Mouse (Mus musculus) spleen, adult 2 months (tissue): ENCODE results near the gene Baz1a. TPM values are rescaled to one million over a fixed set of nuclear protein-coding genes. Genes with fewer than 3 reads are reported as not detected.

Experiments
- DNase-seq, 2 experiments: peaks; one replicate each; pipeline versions ENCODE4 v3.0.0 to v3.0.0-alpha.2; 2012 to 2021; ENCODE audit warnings: low spot score in 2 of 2, low read depth in 1 of 2
- H3K27ac ChIP-seq: fragments of 200-500 bp; 2 replicates; pipeline ENCODE4 v1.5.1; 2012; ENCODE audit warnings: low read length, inconsistent platforms; ENCODE audit not compliant: insufficient read depth
- H3K27me3 ChIP-seq: fragments of 200-500 bp; 2 replicates; pipeline ENCODE4 v1.6.1; 2012; ENCODE audit warnings: mild to moderate bottlenecking, moderate library complexity, low read length, inconsistent platforms; ENCODE audit not compliant: control insufficient read depth, insufficient read depth
- H3K36me3 ChIP-seq: fragments of 200-500 bp; 2 replicates; pipeline ENCODE4 v1.6.1; 2012; ENCODE audit warnings: mild to moderate bottlenecking, low read length, inconsistent platforms; ENCODE audit not compliant: control insufficient read depth, insufficient read depth
- H3K4me1 ChIP-seq: fragments of 200-500 bp; 2 replicates; pipeline ENCODE4 v1.6.1; 2011; ENCODE audit warnings: inconsistent platforms; ENCODE audit not compliant: control insufficient read depth, insufficient read depth, insufficient read length
- H3K4me3 ChIP-seq: fragments of 200-500 bp; 2 replicates; pipeline ENCODE4 v1.5.1; 2011; ENCODE audit warnings: mild to moderate bottlenecking, inconsistent platforms; ENCODE audit not compliant: insufficient read depth, insufficient read length; ENCODE audit errors: extremely low read depth
- CTCF ChIP-seq: fragments of 200-500 bp; IDR thresholded peaks from 2 replicates; pipeline ENCODE4 v1.5.1; 2011; ENCODE audit warnings: mild to moderate bottlenecking, inconsistent platforms; ENCODE audit not compliant: insufficient read depth, insufficient read length, insufficient replicate concordance; ENCODE audit errors: extremely low read depth
- POLR2A ChIP-seq: fragments of 200-500 bp; IDR thresholded peaks from 2 replicates; pipeline ENCODE4 v1.6.1; 2011; ENCODE audit warnings: low read depth, low read length, inconsistent platforms
- WGBS: fragments of 180-500 bp; shearing (Covaris S2); methylation state at CpG from one replicate; pipeline ENCODE4 v1.1.7; 2018; 5-methylcytosine and 5-hydroxymethylcytosine counted together
- polyA plus RNA-seq: library from polyadenylated mRNA; depleted of rRNA; stranded (reverse); fragments of >200 nt; gene quantifications from 2 replicates; pipeline ENCODE4 v1.2.3, GENCODE M21; 2012

Gene Baz1a
- polyA plus RNA-seq, 1 experiment: 8.1 TPM

DNA sequence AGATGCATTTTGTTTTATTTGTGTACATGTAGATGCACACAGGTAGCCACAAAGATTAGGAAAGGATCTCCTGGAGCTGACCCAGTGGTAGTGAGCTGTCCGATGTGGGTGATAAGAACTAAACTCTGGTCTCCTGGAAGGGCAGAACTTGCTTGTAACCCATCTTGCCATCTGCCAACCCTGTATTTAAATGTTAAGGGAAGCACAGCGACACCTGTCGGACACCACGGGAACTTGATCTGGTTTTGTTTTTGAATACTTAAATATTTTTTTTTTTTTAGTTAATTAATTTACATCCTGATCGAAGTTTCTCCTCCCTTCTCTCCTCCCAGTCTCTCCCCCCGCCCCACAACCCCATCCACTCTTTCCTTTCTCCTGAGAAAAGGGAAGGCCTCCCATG is 134.5 kb downstream of the Baz1a start:
- Histone ChIP-seq H3K36me3 (no peaks in the 10 kb centered on the region), H3K4me3 (no peak overlapping the region), H3K27me3 (no peaks in the 10 kb centered on the region), H3K27ac (no peak overlapping the region), H3K4me1 (no peaks in the 10 kb centered on the region)
- TF ChIP-seq POLR2A (no peak), CTCF (peak; percentile 39; the same call in 1 of the 2 replicates)
- peak; percentile 51 to 63 for DNase-seq
- 10% methylated on average over 6 of the region's 6 CpGs for WGBS

DNA sequence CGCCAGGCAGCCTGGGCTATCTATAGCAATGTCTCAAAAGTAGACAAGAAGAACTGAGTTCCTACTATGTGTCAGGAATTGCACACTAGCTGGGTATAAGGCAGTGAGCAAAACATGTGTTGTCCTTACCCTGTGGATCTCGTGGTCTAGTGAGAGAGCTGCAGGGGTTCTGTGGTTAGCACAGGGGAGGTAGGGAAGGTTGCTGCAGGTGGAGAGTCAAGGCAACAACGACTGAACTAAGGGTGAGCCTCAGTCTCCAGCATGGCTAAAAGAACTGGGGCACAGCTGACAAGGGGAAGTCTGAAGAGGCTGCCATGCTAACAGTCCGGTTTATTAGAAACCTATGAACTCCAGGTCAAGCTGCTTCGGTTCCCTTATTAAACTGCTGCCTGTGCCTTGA is 134.9 kb downstream of the Baz1a start:
- no peak for DNase-seq
- no peaks in the 10 kb centered on the region for H3K36me3 ChIP-seq
- TF ChIP-seq POLR2A (no peak), CTCF (no peak)
- no peaks in the 10 kb centered on the region for H3K4me1 ChIP-seq
- H3K4me3 ChIP-seq: no peak overlapping the region
- WGBS: 43% methylated on average over 5 of the region's 5 CpGs
- no peak overlapping the region for H3K27ac ChIP-seq
- no peaks in the 10 kb centered on the region for H3K27me3 ChIP-seq

DNA sequence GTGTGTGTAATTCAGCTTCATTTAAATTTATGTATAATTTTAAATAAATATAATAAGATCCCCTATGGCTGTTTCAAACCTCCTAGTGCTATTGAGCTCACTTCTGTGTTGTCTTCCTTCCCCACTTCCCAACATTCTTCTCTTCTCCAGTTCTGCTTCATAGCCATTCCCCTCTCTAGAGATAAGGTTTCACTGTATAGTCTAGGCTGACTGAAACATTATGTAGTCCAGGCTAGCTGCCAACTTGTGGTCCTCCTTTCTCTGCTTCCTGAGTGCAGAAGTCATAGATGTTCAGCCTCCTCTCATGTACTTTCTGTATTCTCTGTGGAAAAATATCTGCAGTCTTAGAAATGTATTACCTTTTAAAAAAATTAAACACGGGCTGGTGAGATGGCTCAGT is 136.3 kb downstream of the Baz1a start:
- no peaks in the 10 kb centered on the region for H3K27me3 ChIP-seq
- no peak for DNase-seq
- H3K4me1 ChIP-seq: no peaks in the 10 kb centered on the region
- no peak for TF ChIP-seq CTCF
- no peak for TF ChIP-seq POLR2A
- H3K27ac ChIP-seq: no peak overlapping the region
- 85% methylated on average over 1 of the region's 1 CpGs for WGBS
- no peak overlapping the region for H3K4me3 ChIP-seq
- H3K36me3 ChIP-seq: no peaks in the 10 kb centered on the region

DNA sequence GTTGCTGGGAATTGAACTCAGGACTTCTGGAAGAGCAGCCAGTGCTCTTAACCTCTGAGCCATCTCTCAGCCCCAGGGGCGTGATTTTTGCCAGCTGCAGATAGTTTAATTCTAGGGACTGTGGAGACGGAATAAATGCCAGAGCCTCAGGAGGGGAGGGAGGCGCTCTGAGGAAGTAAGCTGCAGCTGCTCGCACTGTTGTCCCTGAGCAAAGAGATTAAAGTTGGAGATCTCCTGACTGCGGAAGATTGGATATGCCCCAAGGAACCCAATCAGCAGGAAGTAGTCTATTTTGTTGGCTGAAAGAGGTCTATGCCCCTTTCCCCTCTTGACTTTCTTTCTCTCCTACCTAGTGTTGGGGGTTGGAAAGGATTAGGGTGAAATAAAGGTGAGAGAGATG is 137.3 kb downstream of the Baz1a start:
- DNase-seq: no peak
- Histone ChIP-seq H3K27me3 (no peaks in the 10 kb centered on the region), H3K4me3 (no peak overlapping the region), H3K27ac (no peak overlapping the region), H3K36me3 (no peaks in the 10 kb centered on the region), H3K4me1 (no peaks in the 10 kb centered on the region)
- WGBS: 81% methylated on average over 5 of the region's 5 CpGs
- no peak for TF ChIP-seq CTCF
- TF ChIP-seq POLR2A: no peak

DNA sequence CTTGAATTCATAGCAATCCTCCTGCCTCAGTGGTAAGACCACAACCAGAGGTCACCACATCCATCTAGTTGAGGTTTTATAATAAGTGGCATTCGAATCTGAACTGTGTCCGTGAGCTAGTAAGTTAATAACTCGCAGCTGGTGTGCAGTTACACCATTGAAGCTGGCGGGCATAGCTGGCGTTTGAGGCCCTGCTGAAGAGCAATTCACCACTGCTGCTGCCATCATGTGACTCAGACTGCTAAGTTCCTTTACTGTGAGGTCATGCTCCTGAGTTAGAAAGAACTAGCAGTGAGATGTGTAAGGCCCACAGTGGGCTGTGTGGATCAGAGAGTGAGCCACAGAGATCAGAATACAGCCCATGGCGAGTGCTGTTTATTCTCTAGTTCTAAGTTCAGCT is 139.4 kb downstream of the Baz1a start:
- H3K4me1 ChIP-seq: no peaks in the 10 kb centered on the region
- H3K4me3 ChIP-seq: no peak overlapping the region
- TF ChIP-seq CTCF (no peak), POLR2A (no peak)
- WGBS: 87% methylated on average over 6 of the region's 6 CpGs
- no peaks in the 10 kb centered on the region for H3K27me3 ChIP-seq
- DNase-seq: no peak
- no peaks in the 10 kb centered on the region for H3K36me3 ChIP-seq
- H3K27ac ChIP-seq: no peak overlapping the region

DNA sequence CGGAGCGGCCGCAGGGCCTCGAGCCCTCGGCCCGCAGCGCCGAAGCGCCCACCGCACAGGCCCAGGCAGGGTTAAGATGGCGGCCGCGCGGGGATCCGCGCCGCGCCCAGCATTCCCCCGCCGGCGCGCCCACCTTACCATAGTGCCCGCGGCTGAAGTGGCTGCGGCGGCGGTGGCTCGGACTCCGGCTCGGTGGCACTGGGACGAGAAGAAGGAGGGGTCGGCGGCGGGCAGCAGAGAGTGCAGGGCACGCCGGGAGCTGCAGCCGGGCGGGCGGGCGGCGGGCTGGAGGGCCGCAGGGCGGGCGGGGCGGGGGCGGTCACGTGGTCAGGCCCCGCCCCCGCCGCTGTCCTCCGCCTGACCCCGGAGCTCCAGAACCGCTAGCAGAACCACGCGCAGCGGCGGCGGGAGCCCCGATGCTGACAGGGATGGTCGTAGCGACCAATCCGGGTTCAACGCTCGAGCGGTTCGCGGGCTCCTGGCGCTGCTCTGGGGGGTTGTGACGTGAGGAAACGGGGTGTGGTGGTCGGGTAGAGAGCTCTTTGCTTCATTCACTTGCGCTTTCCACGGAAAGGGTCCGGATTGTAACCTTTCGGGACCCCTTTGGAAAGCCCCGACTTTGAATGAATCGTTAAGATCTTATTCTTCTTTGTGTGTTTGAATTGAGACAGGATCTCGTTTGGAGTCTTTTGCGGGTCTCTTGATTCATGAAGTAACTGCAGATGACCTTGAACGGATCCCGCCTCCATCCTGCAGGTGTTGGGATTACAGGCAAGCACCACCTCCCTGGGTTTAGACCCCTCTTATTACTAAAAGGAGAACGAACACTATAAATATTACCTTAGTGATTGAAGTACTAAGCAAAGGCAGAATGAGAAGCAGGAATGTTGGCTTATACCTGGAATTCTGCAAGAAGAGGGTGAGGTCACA is 151.3 kb downstream of the Baz1a start, which contains the start of gene Cfl2:
Cfl2 (minus strand) TSS at position 272 of the 930 bp plus-strand sequence.
- H3K27me3 ChIP-seq: no peaks in the 10 kb centered on the region
- H3K27ac ChIP-seq: peak within 1 kb of the TSS; percentile 88
- TF ChIP-seq POLR2A: no peak
- TF ChIP-seq CTCF: no peak
- peak within 1 kb of the TSS; percentile 94 for H3K4me3 ChIP-seq
- H3K36me3 ChIP-seq: peaks cover 4% of the 10 kb centered on the region; the same call in 1 of the 2 replicates
- 1% methylated on average over 60 of the region's 82 CpGs for WGBS
- DNase-seq: peak; percentile 40 to 72
- H3K4me1 ChIP-seq: no peaks in the 10 kb centered on the region; the same call in none of the 2 replicates
